In the genomic region with DNA sequence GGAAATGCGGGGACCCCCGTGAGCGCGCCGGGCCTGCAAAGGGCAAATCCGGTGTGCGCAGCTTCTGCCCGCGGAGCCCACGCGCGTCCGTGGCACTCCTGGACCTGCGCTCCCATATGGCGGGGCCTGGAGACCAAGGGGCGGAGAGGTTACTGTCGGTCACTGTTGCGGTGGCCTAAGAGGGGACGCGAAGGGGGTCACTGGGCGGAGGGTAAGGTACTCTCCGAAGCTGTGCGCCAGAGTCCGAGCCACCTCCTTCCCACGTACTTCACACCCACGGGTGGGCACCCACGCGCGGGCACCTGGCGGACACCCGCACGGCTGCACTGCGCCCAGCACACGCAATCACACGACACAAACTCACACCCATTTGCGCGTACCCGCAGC, we compare ENCODE assay signal across 8 mouse cellular contexts. TPM values are rescaled to one million over a fixed set of nuclear protein-coding genes. Genes with fewer than 3 reads are reported as not detected.
A peak's percentile ranks its signal among the peaks of the same experiment; 100 is the strongest.
DNase-seq lines count a peak whose midpoint lies in the region; ATAC-seq lines count a peak whose summit lies in the region.

No protein-coding gene starts in this region.

- intact Hi-C loops in left cerebral cortex, postnatal 25 days (cut with DNase I): loop anchor here (1.0 to 2.0 kb wide), 2 partner anchors 8 to 44 kb away; no protein-coding TSS in a partner anchor
- intact Hi-C loops in left cerebral cortex, postnatal 4 days (cut with DNase I): no loop called here

- H3K27me3 ChIP-seq in heart, embryonic 11.5 days (ENCODE audit: control insufficient read depth, insufficient read depth, low read length): peaks cover 24% of the 10 kb centered on the region
- peaks cover 6% of the 10 kb centered on the region; the same call in 1 of the 2 replicates for H3K27me3 ChIP-seq in limb, embryonic 11.5 days (ENCODE audit: control insufficient read depth, insufficient read depth, low read length)
- H3K27me3 ChIP-seq in neural tube, embryonic 12.5 days (replicated peaks): peaks cover 38% of the 10 kb centered on the region

- WGBS in heart, embryonic 11.5 days (ENCODE audit: insufficient replicate concordance): under 1% methylated on average over 38 of the region's 38 CpGs
- under 1% methylated on average over 38 of the region's 38 CpGs for WGBS in limb, embryonic 11.5 days
- under 1% methylated on average over 38 of the region's 38 CpGs for WGBS in neural tube, embryonic 12.5 days

- H3K4me2 ChIP-seq in heart, embryonic 11.5 days: peak overlapping the region; percentile 100
- peak overlapping the region; percentile 100 for H3K4me2 ChIP-seq in limb, embryonic 11.5 days (ENCODE audit: low read depth, severe bottlenecking)
- peak overlapping the region; percentile 100 for H3K4me2 ChIP-seq in neural tube, embryonic 12.5 days (replicated peaks)

- H3K27ac ChIP-seq in heart, embryonic 11.5 days (ENCODE audit: low read depth, low read length): peak overlapping the region; percentile 29
- no peak overlapping the region for H3K27ac ChIP-seq in limb, embryonic 11.5 days (replicated peaks; ENCODE audit: low read depth, low read length)
- H3K27ac ChIP-seq in neural tube, embryonic 12.5 days: no peak overlapping the region

- H3K36me3 ChIP-seq in heart, embryonic 11.5 days (ENCODE audit: control insufficient read depth, insufficient read depth, low read length): no peaks in the 10 kb centered on the region
- H3K36me3 ChIP-seq in limb, embryonic 11.5 days (ENCODE audit: control insufficient read depth, insufficient read depth, low read length): no peaks in the 10 kb centered on the region
- H3K36me3 ChIP-seq in neural tube, embryonic 12.5 days: no peaks in the 10 kb centered on the region

- peak; percentile 37 to 46 for DNase-seq in left cerebral cortex, postnatal 25 days (ENCODE audit: low spot score in 2 of 2)
- no peak for DNase-seq in left cerebral cortex, postnatal 4 days
- DNase-seq in cerebellum, postnatal 25 days: peak; percentile 55 to 56
- DNase-seq in limb, embryonic 11.5 days (ENCODE audit: low spot score): peak; percentile 53
- DNase-seq in ovary, postnatal 10 days (ENCODE audit: low spot score): no peak

- H3K4me1 ChIP-seq in heart, embryonic 11.5 days (ENCODE audit: control insufficient read depth, insufficient read depth, low read length): peaks cover 8% of the 10 kb centered on the region
- H3K4me1 ChIP-seq in limb, embryonic 11.5 days (ENCODE audit: control insufficient read depth, insufficient read depth, low read length): peaks cover 7% of the 10 kb centered on the region; the same call in 1 of the 2 replicates
- H3K4me1 ChIP-seq in neural tube, embryonic 12.5 days: peaks cover 14% of the 10 kb centered on the region

- peak overlapping the region; percentile 78 for H3K9ac ChIP-seq in heart, embryonic 11.5 days (ENCODE audit: low read depth, low read length)
- H3K9ac ChIP-seq in limb, embryonic 11.5 days (ENCODE audit: low read length): peak overlapping the region; percentile 60
- H3K9ac ChIP-seq in neural tube, embryonic 12.5 days: peak overlapping the region; percentile 57

- ATAC-seq in heart, embryonic 11.5 days (replicated peaks; ENCODE audit: insufficient number of reproducible peaks, low FRiP score, low TSS enrichment): peak; percentile 36; the same call in 1 of the 2 replicates
- peak; percentile 29 for ATAC-seq in limb, embryonic 11.5 days (ENCODE audit: insufficient number of reproducible peaks, low FRiP score, low TSS enrichment, low read depth)
- ATAC-seq in neural tube, embryonic 12.5 days (ENCODE audit: low FRiP score, low read depth): peak; percentile 62
- no peak for ATAC-seq in CD4-positive, CD25-positive, alpha-beta regulatory T cell, adult 4 months

- no peaks in the 10 kb centered on the region for H3K9me3 ChIP-seq in heart, embryonic 11.5 days (replicated peaks; ENCODE audit: control insufficient read depth, low read length)
- no peaks in the 10 kb centered on the region for H3K9me3 ChIP-seq in limb, embryonic 11.5 days (ENCODE audit: control insufficient read depth, low read length)
- no peaks in the 10 kb centered on the region for H3K9me3 ChIP-seq in neural tube, embryonic 12.5 days

- H3K4me3 ChIP-seq in heart, embryonic 11.5 days (ENCODE audit: low read depth, low read length): peak overlapping the region; percentile 72
- H3K4me3 ChIP-seq in limb, embryonic 11.5 days (ENCODE audit: low read depth, low read length): peak overlapping the region; percentile 62
- H3K4me3 ChIP-seq in neural tube, embryonic 12.5 days: peak overlapping the region; percentile 58

RNA-seq across cellular contexts. Expression of a gene that starts 0.5 kb away (rescaled TPM):
- 10 to 100 TPM; 20.8 to 24.2 TPM for total RNA-seq in left cerebral cortex, postnatal 25 days (2021)
- total RNA-seq in left cerebral cortex, postnatal 4 days (2021): 10 to 100 TPM; 11.7 to 12.3 TPM
- polyA plus RNA-seq in heart, embryonic 11.5 days (2014; fragmentation: Nextera tagmentation; extraction: Ambion mirVana): 6.0 and 6.2 TPM in 2 replicates
- polyA plus RNA-seq in limb, embryonic 11.5 days (2014; fragmentation: Nextera tagmentation; extraction: Ambion mirVana): 3.6 and 3.8 TPM in 2 replicates
- 6.1 and 6.6 TPM in 2 replicates for polyA plus RNA-seq in neural tube, embryonic 12.5 days (2016; fragmentation: Nextera tagmentation; extraction: Ambion mirVana)
- not detected for polyA plus RNA-seq in CD4-positive, CD25-positive, alpha-beta regulatory T cell, adult 4 months (2017; shearing (Covaris generic))

RNA-seq across cellular contexts. Expression of a gene that starts 23.4 kb away (rescaled TPM):
- 10 to 100 TPM; 63.5 to 65.8 TPM for total RNA-seq in left cerebral cortex, postnatal 25 days (2021)
- 10 to 100 TPM; 56.1 to 57.5 TPM for total RNA-seq in left cerebral cortex, postnatal 4 days (2021)
- polyA plus RNA-seq in heart, embryonic 11.5 days (2014; fragmentation: Nextera tagmentation; extraction: Ambion mirVana): 1.00 and 1.2 TPM in 2 replicates
- polyA plus RNA-seq in limb, embryonic 11.5 days (2014; fragmentation: Nextera tagmentation; extraction: Ambion mirVana): 0.57 and 1.4 TPM in 2 replicates
- 9.5 and 9.7 TPM in 2 replicates for polyA plus RNA-seq in neural tube, embryonic 12.5 days (2016; fragmentation: Nextera tagmentation; extraction: Ambion mirVana)
- polyA plus RNA-seq in CD4-positive, CD25-positive, alpha-beta regulatory T cell, adult 4 months (2017; shearing (Covaris generic)): 1 to 10 TPM; 1.4 to 5.1 TPM

RNA-seq across cellular contexts. Expression of a gene that starts 34.2 kb away (rescaled TPM):
- 1 to 10 TPM; 3.8 to 3.9 TPM for total RNA-seq in left cerebral cortex, postnatal 25 days (2021)
- total RNA-seq in left cerebral cortex, postnatal 4 days (2021): 1 to 10 TPM; 6.7 to 8.5 TPM
- 0.15 TPM in 1 of 2 replicates, not detected in the other for polyA plus RNA-seq in heart, embryonic 11.5 days (2014; fragmentation: Nextera tagmentation; extraction: Ambion mirVana)
- 0.57 and 0.91 TPM in 2 replicates for polyA plus RNA-seq in limb, embryonic 11.5 days (2014; fragmentation: Nextera tagmentation; extraction: Ambion mirVana)
- 2.1 and 2.9 TPM in 2 replicates for polyA plus RNA-seq in neural tube, embryonic 12.5 days (2016; fragmentation: Nextera tagmentation; extraction: Ambion mirVana)
- not detected for polyA plus RNA-seq in CD4-positive, CD25-positive, alpha-beta regulatory T cell, adult 4 months (2017; shearing (Covaris generic))

Comparison
In these comparisons a context has a peak if more than half of its experiments do, and no peak if none do; other contexts are left out.
1. DNase-seq: peak in left cerebral cortex, postnatal 25 days (2 of 2), cerebellum, postnatal 25 days (2 of 2) and limb, embryonic 11.5 days (single experiment); none in left cerebral cortex, postnatal 4 days (single experiment) and ovary, postnatal 10 days (single experiment).
2. Peak in every context shown above with its lines, with median percentiles within 50 percentile points of each other: H3K4me2 ChIP-seq, H3K4me3 ChIP-seq and H3K9ac ChIP-seq.